Mouse (Mus musculus): ENCODE measurements around the gene Abl2. TPM values are rescaled to one million over a fixed set of nuclear protein-coding genes. Genes with fewer than 3 reads are reported as not detected.

Gene Abl2
- total and polyA plus RNA-seq, 2 experiments = 2.6 to 3.2 TPM

DNA sequence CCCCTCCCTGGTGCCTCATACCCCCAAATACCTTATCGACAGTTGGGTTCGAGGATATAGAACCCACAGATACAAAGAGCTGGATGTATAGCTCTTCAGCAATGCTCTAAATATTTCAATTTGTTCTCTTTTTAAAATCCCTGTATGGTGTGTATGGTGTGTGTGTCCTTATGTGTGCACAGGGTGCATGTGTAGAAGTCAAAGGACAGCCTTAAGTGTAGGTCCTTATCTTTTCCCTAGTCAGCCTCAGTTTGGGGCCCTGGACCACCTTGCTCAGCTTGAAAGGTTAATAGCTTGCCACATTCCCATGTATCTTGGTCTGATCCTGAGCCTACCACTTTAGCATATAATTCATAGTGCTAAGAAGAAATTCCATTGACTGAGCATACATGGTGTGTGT lies 49.9 kb downstream of the Abl2 start:
- DNase-seq (ENCODE audit: extremely low read depth, low read depth, low spot score) = no peak
- Histone ChIP-seq H3K9ac (ENCODE audit: low read depth, low read length) (no peak overlapping the region), H3K4me3 (ENCODE audit: insufficient read depth, low read depth, low read length) (no peak overlapping the region), H3K27me3 (ENCODE audit: control insufficient read depth, insufficient read depth, low read length) (no peaks in the 10 kb centered on the region), H3K36me3 (ENCODE audit: control insufficient read depth, insufficient read depth, low read length) (no peaks in the 10 kb centered on the region), H3K27ac (replicated peaks; ENCODE audit: insufficient read depth, low read depth, low read length) (no peak overlapping the region), H3K79me2 (ENCODE audit: control insufficient read depth, insufficient read depth, low read length) (peaks cover 21% of the 10 kb centered on the region), H3K4me1 (ENCODE audit: control insufficient read depth, insufficient read depth, low read length) (no peaks in the 10 kb centered on the region; the same call in 1 of the 2 replicates)
- TF ChIP-seq POLR2A (IDR thresholded peaks at IDR 0.05; ENCODE audit: extremely low read depth, insufficient read depth, low read length) (no peak), CTCF (IDR thresholded peaks at IDR 0.05; ENCODE audit: low read depth, low read length) (no peak)
- WGBS = 97% methylated on average over 2 of the region's 2 CpGs

DNA sequence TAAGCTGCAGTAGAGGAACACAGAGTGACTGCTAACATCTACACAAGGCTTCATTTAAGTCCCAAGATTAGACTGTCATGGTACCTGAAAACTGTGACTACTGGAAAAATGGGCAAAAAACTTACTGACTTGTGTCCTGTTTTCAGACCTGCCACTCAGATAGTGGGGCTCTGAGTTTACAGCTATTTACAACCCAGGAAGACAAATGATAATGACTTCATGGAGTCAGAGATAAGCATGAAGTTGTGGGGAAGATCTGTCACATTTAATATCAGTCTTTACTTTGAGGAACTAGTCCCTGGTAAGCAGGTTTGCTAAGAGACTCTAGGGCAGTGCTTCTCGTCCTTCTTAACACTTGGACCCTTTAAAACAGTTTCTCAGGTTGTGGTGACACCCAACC lies 51.7 kb downstream of the Abl2 start:
- Histone ChIP-seq H3K4me3 (ENCODE audit: insufficient read depth, low read depth, low read length) (no peak overlapping the region), H3K79me2 (ENCODE audit: control insufficient read depth, insufficient read depth, low read length) (peaks cover 13% of the 10 kb centered on the region), H3K36me3 (ENCODE audit: control insufficient read depth, insufficient read depth, low read length) (no peaks in the 10 kb centered on the region), H3K27me3 (ENCODE audit: control insufficient read depth, insufficient read depth, low read length) (no peaks in the 10 kb centered on the region), H3K4me1 (ENCODE audit: control insufficient read depth, insufficient read depth, low read length) (no peaks in the 10 kb centered on the region; the same call in 1 of the 2 replicates), H3K27ac (replicated peaks; ENCODE audit: insufficient read depth, low read depth, low read length) (no peak overlapping the region), H3K9ac (ENCODE audit: low read depth, low read length) (no peak overlapping the region)
- no peak for DNase-seq (ENCODE audit: extremely low read depth, low read depth, low spot score)
- TF ChIP-seq POLR2A (IDR thresholded peaks at IDR 0.05; ENCODE audit: extremely low read depth, insufficient read depth, low read length) (no peak), CTCF (IDR thresholded peaks at IDR 0.05; ENCODE audit: low read depth, low read length) (no peak)
- 88% methylated on average over 1 of the region's 1 CpGs for WGBS

GRCm38 (mm10) chr1:156613855-156614530 lies 55.4 kb downstream of the Abl2 start:
- H3K79me2 ChIP-seq (ENCODE audit: control insufficient read depth, insufficient read depth, low read length) = peaks cover 7% of the 10 kb centered on the region
- H3K36me3 ChIP-seq (ENCODE audit: control insufficient read depth, insufficient read depth, low read length) = no peaks in the 10 kb centered on the region
- no peak overlapping the region for H3K9ac ChIP-seq (ENCODE audit: low read depth, low read length)
- DNase-seq (ENCODE audit: extremely low read depth, low read depth, low spot score) = no peak
- no peak for TF ChIP-seq CTCF (IDR thresholded peaks at IDR 0.05; ENCODE audit: low read depth, low read length)
- TF ChIP-seq POLR2A (IDR thresholded peaks at IDR 0.05; ENCODE audit: extremely low read depth, insufficient read depth, low read length) = no peak
- H3K27me3 ChIP-seq (ENCODE audit: control insufficient read depth, insufficient read depth, low read length) = no peaks in the 10 kb centered on the region
- H3K4me3 ChIP-seq (ENCODE audit: insufficient read depth, low read depth, low read length) = no peak overlapping the region
- 66% methylated on average over 9 of the region's 9 CpGs for WGBS
- H3K27ac ChIP-seq (replicated peaks; ENCODE audit: insufficient read depth, low read depth, low read length) = no peak overlapping the region
- H3K4me1 ChIP-seq (ENCODE audit: control insufficient read depth, insufficient read depth, low read length) = peaks cover 5% of the 10 kb centered on the region; the same call in 1 of the 2 replicates

- H3K4me1 ChIP-seq (ENCODE audit: control insufficient read depth, insufficient read depth, low read length) = peaks cover 5% of the 10 kb centered on the region; the same call in 1 of the 2 replicates
- no peaks in the 10 kb centered on the region for H3K27me3 ChIP-seq (ENCODE audit: control insufficient read depth, insufficient read depth, low read length)
- DNase-seq (ENCODE audit: extremely low read depth, low read depth, low spot score) = no peak
- H3K79me2 ChIP-seq (ENCODE audit: control insufficient read depth, insufficient read depth, low read length) = peaks cover 3% of the 10 kb centered on the region; the same call in 1 of the 2 replicates
- 89% methylated on average over 1 of the region's 1 CpGs for WGBS
- H3K4me3 ChIP-seq (ENCODE audit: insufficient read depth, low read depth, low read length) = no peak overlapping the region
- H3K9ac ChIP-seq (ENCODE audit: low read depth, low read length) = no peak overlapping the region
- no peak overlapping the region for H3K27ac ChIP-seq (replicated peaks; ENCODE audit: insufficient read depth, low read depth, low read length)
- TF ChIP-seq POLR2A (IDR thresholded peaks at IDR 0.05; ENCODE audit: extremely low read depth, insufficient read depth, low read length) (no peak), CTCF (IDR thresholded peaks at IDR 0.05; ENCODE audit: low read depth, low read length) (no peak)
- no peaks in the 10 kb centered on the region for H3K36me3 ChIP-seq (ENCODE audit: control insufficient read depth, insufficient read depth, low read length)
Observed at GRCm38 (mm10) chr1:156614710-156615109, 56.1 kb downstream of the Abl2 start.

- Histone ChIP-seq H3K27ac (replicated peaks; ENCODE audit: insufficient read depth, low read depth, low read length) (peak overlapping the region; percentile 13), H3K4me1 (ENCODE audit: control insufficient read depth, insufficient read depth, low read length) (peaks cover 5% of the 10 kb centered on the region; the same call in 1 of the 2 replicates), H3K9ac (ENCODE audit: low read depth, low read length) (peak overlapping the region; percentile 45), H3K36me3 (ENCODE audit: control insufficient read depth, insufficient read depth, low read length) (no peaks in the 10 kb centered on the region), H3K27me3 (ENCODE audit: control insufficient read depth, insufficient read depth, low read length) (no peaks in the 10 kb centered on the region), H3K4me3 (ENCODE audit: insufficient read depth, low read depth, low read length) (peak overlapping the region; percentile 38), H3K79me2 (ENCODE audit: control insufficient read depth, insufficient read depth, low read length) (peaks cover 3% of the 10 kb centered on the region; the same call in 1 of the 2 replicates)
- DNase-seq (ENCODE audit: extremely low read depth, low read depth, low spot score) = peak; percentile 87
- WGBS = 18% methylated on average over 13 of the region's 13 CpGs
- TF ChIP-seq POLR2A (IDR thresholded peaks at IDR 0.05; ENCODE audit: extremely low read depth, insufficient read depth, low read length) = no peak
- TF ChIP-seq CTCF (IDR thresholded peaks at IDR 0.05; ENCODE audit: low read depth, low read length) = no peak
Observed at GRCm38 (mm10) chr1:156615381-156616133, 57.0 kb downstream of the Abl2 start.

All from liver, adult 2 months (tissue).